Mouse (Mus musculus) heart, embryonic 16.5 days (tissue): ENCODE results near the gene 4930402F06Rik. TPM values are rescaled to one million over a fixed set of nuclear protein-coding genes. Genes with fewer than 3 reads are reported as not detected.

Experiments
- ATAC-seq: fragments of 200-750 bp; cut with Nextera tagmentation; replicated peaks from 2 replicates; pipeline ENCODE4 v1.8.0; 2017; ENCODE audit warnings: moderate number of reproducible peaks; ENCODE audit not compliant: insufficient read depth, low FRiP score; ENCODE audit errors: extremely low read depth
- H3K27ac ChIP-seq: fragments of 300-500 bp; sonication (generic); 2 replicates; pipeline ENCODE4 v1.5.1; 2014; ENCODE audit warnings: mild to moderate bottlenecking, low read length, control low read depth, moderate library complexity
- H3K27me3 ChIP-seq: fragments of 300-500 bp; sonication (generic); 2 replicates; pipeline ENCODE4 v1.6.1; 2014; ENCODE audit warnings: low read length, mixed read lengths; ENCODE audit not compliant: control insufficient read depth, insufficient read depth
- H3K36me3 ChIP-seq: fragments of 300-500 bp; sonication (generic); 2 replicates; pipeline ENCODE4 v1.6.1; 2014; ENCODE audit not compliant: control insufficient read depth, insufficient read depth
- H3K4me1 ChIP-seq: fragments of 300-500 bp; sonication (generic); 2 replicates; pipeline ENCODE4 v1.6.1; 2014; ENCODE audit warnings: low read length, mixed read lengths; ENCODE audit not compliant: control insufficient read depth, insufficient read depth
- H3K4me2 ChIP-seq: fragments of 300-500 bp; sonication (generic); 2 replicates; pipeline ENCODE4 v1.6.1; 2014; ENCODE audit warnings: low read depth, mild to moderate bottlenecking, control low read depth, low read length
- H3K4me3 ChIP-seq: fragments of 300-500 bp; sonication (generic); 2 replicates; pipeline ENCODE4 v1.5.1; 2014; ENCODE audit warnings: mild to moderate bottlenecking, control low read depth, low read length
- H3K9ac ChIP-seq: fragments of 300-500 bp; sonication (generic); 2 replicates; pipeline ENCODE4 v1.6.1; 2014; ENCODE audit warnings: low read length, control low read depth
- H3K9me3 ChIP-seq: fragments of 300-500 bp; sonication (generic); replicated peaks from 2 replicates; pipeline ENCODE4 v1.6.1; 2016; ENCODE audit warnings: low read length; ENCODE audit not compliant: control insufficient read depth
- WGBS: fragments of 180-500 bp; shearing (Covaris S2); extraction: QIAGEN DNeasy Blood & Tissue Kit; methylation state at CpG from one replicate; pipeline ENCODE4 v1.1.7; 2014; 5-methylcytosine and 5-hydroxymethylcytosine counted together
- polyA plus RNA-seq: library from polyadenylated mRNA; unstranded; fragments of >200 nt; fragmentation: Nextera tagmentation; extraction: Ambion mirVana; gene quantifications from 2 replicates; pipeline ENCODE4 v1.2.1, GENCODE M21; 2015

Gene 4930402F06Rik
- polyA plus RNA-seq, 1 experiment from 2014 or later, result not detected

GRCm38 (mm10) chr2:35422384-35422783 lies 25.4 kb upstream of the 4930402F06Rik start:
- peaks cover 2% of the 10 kb centered on the region; the same call in 1 of the 2 replicates for H3K4me1 ChIP-seq
- peaks cover 6% of the 10 kb centered on the region for H3K9me3 ChIP-seq
- H3K27ac ChIP-seq, result no peak overlapping the region
- H3K27me3 ChIP-seq, result no peaks in the 10 kb centered on the region
- H3K36me3 ChIP-seq, result peaks cover 36% of the 10 kb centered on the region
- H3K4me3 ChIP-seq, result no peak overlapping the region
- H3K9ac ChIP-seq, result no peak overlapping the region
- WGBS, result 87% methylated on average over 3 of the region's 3 CpGs
- no peak overlapping the region for H3K4me2 ChIP-seq
- ATAC-seq, result no peak

GRCm38 (mm10) chr2:35420681-35421080 lies 23.7 kb upstream of the 4930402F06Rik start:
- H3K4me1 ChIP-seq, result peaks cover 7% of the 10 kb centered on the region
- peaks cover 6% of the 10 kb centered on the region for H3K9me3 ChIP-seq
- no peak overlapping the region for H3K27ac ChIP-seq
- no peak overlapping the region for H3K9ac ChIP-seq
- H3K36me3 ChIP-seq, result peaks cover 36% of the 10 kb centered on the region
- H3K4me2 ChIP-seq, result no peak overlapping the region
- H3K4me3 ChIP-seq, result no peak overlapping the region
- no peaks in the 10 kb centered on the region for H3K27me3 ChIP-seq
- ATAC-seq, result no peak
- 48% methylated on average over 1 of the region's 1 CpGs for WGBS

- Histone ChIP-seq H3K4me3 (no peak overlapping the region), H3K27me3 (no peaks in the 10 kb centered on the region), H3K4me2 (no peak overlapping the region), H3K27ac (no peak overlapping the region), H3K9me3 (peaks cover 6% of the 10 kb centered on the region), H3K9ac (no peak overlapping the region), H3K4me1 (peaks cover 7% of the 10 kb centered on the region), H3K36me3 (peaks cover 36% of the 10 kb centered on the region)
- 95% methylated on average over 2 of the region's 2 CpGs for WGBS
- no peak for ATAC-seq
Measured at GRCm38 (mm10) chr2:35419671-35420070, 22.7 kb upstream of the 4930402F06Rik start.

- peaks cover 36% of the 10 kb centered on the region for H3K36me3 ChIP-seq
- H3K4me1 ChIP-seq, result peaks cover 7% of the 10 kb centered on the region
- H3K9ac ChIP-seq, result no peak overlapping the region
- H3K27ac ChIP-seq, result no peak overlapping the region
- H3K4me2 ChIP-seq, result no peak overlapping the region
- H3K4me3 ChIP-seq, result no peak overlapping the region
- H3K27me3 ChIP-seq, result no peaks in the 10 kb centered on the region
- WGBS, result 93% methylated on average over 4 of the region's 4 CpGs
- H3K9me3 ChIP-seq, result peaks cover 6% of the 10 kb centered on the region
- no peak for ATAC-seq
Measured at GRCm38 (mm10) chr2:35419243-35419642, 22.3 kb upstream of the 4930402F06Rik start.

- Histone ChIP-seq H3K9me3 (peaks cover 6% of the 10 kb centered on the region), H3K4me3 (no peak overlapping the region), H3K36me3 (peaks cover 33% of the 10 kb centered on the region), H3K4me1 (peaks cover 11% of the 10 kb centered on the region), H3K27me3 (no peaks in the 10 kb centered on the region), H3K27ac (no peak overlapping the region), H3K9ac (no peak overlapping the region), H3K4me2 (no peak overlapping the region)
- ATAC-seq, result no peak
- WGBS, result 36% methylated on average over 1 of the region's 1 CpGs
Measured at GRCm38 (mm10) chr2:35417231-35417630, 20.3 kb upstream of the 4930402F06Rik start.

- Histone ChIP-seq H3K4me3 (no peak overlapping the region), H3K9ac (no peak overlapping the region), H3K36me3 (peaks cover 26% of the 10 kb centered on the region), H3K27me3 (no peaks in the 10 kb centered on the region), H3K27ac (0 out of 2 replicates have a peak overlapping the region, but pooled peaks have one; percentile 10), H3K4me2 (no peak overlapping the region), H3K9me3 (peaks cover 6% of the 10 kb centered on the region), H3K4me1 (peaks cover 11% of the 10 kb centered on the region)
- no peak for ATAC-seq
- WGBS, result 69% methylated on average over 6 of the region's 6 CpGs
Measured at GRCm38 (mm10) chr2:35416473-35416872, 19.5 kb upstream of the 4930402F06Rik start.

- ATAC-seq, result no peak
- no peak overlapping the region for H3K27ac ChIP-seq
- no peak overlapping the region for H3K4me3 ChIP-seq
- no peak overlapping the region for H3K4me2 ChIP-seq
- no peaks in the 10 kb centered on the region for H3K9me3 ChIP-seq
- no peak overlapping the region for H3K9ac ChIP-seq
- H3K27me3 ChIP-seq, result no peaks in the 10 kb centered on the region
- H3K36me3 ChIP-seq, result peaks cover 7% of the 10 kb centered on the region
- peaks cover 17% of the 10 kb centered on the region for H3K4me1 ChIP-seq
- WGBS, result 94% methylated on average over 3 of the region's 3 CpGs
Measured at GRCm38 (mm10) chr2:35412810-35413209, 15.8 kb upstream of the 4930402F06Rik start.

- Histone ChIP-seq H3K9ac (no peak overlapping the region), H3K27ac (no peak overlapping the region), H3K9me3 (no peaks in the 10 kb centered on the region), H3K36me3 (peaks cover 8% of the 10 kb centered on the region), H3K4me2 (no peak overlapping the region), H3K4me3 (no peak overlapping the region), H3K27me3 (no peaks in the 10 kb centered on the region), H3K4me1 (peaks cover 15% of the 10 kb centered on the region)
- 73% methylated on average over 2 of the region's 2 CpGs for WGBS
- no peak for ATAC-seq
Measured at GRCm38 (mm10) chr2:35412246-35412645, 15.3 kb upstream of the 4930402F06Rik start.

- peaks cover 12% of the 10 kb centered on the region for H3K36me3 ChIP-seq
- H3K27me3 ChIP-seq, result no peaks in the 10 kb centered on the region
- ATAC-seq, result 0 out of 2 replicates have a peak, but pooled peaks have one; percentile 12
Measured at GRCm38 (mm10) chr2:35411640-35412190, 14.7 kb upstream of the 4930402F06Rik start.

More at GRCm38 (mm10) chr2:35411640-35412190, 14.7 kb upstream of the 4930402F06Rik start:
- Histone ChIP-seq H3K27ac (no peak overlapping the region), H3K9ac (no peak overlapping the region), H3K4me1 (peaks cover 11% of the 10 kb centered on the region; the same call in 1 of the 2 replicates), H3K4me2 (no peak overlapping the region), H3K4me3 (no peak overlapping the region), H3K9me3 (no peaks in the 10 kb centered on the region)
- 60% methylated on average over 10 of the region's 10 CpGs for WGBS
